Mouse (Mus musculus) mammary gland, adult 2 months (tissue): ENCODE results near the gene Fmnl1. TPM values are rescaled to one million over a fixed set of nuclear protein-coding genes. Genes with fewer than 3 reads are reported as not detected.

Experiments used
- polyA plus RNA-seq: library from polyadenylated mRNA; depleted of rRNA; stranded (reverse); fragments of >200 nt; gene quantifications from 2 replicates; pipeline ENCODE4 v1.2.3, GENCODE M21; 2012; ENCODE audit warnings: low replicate concordance; rRNA removed

Fmnl1 gene
- 48.8 and 86.1 TPM in 2 replicates for polyA plus RNA-seq

DNA sequence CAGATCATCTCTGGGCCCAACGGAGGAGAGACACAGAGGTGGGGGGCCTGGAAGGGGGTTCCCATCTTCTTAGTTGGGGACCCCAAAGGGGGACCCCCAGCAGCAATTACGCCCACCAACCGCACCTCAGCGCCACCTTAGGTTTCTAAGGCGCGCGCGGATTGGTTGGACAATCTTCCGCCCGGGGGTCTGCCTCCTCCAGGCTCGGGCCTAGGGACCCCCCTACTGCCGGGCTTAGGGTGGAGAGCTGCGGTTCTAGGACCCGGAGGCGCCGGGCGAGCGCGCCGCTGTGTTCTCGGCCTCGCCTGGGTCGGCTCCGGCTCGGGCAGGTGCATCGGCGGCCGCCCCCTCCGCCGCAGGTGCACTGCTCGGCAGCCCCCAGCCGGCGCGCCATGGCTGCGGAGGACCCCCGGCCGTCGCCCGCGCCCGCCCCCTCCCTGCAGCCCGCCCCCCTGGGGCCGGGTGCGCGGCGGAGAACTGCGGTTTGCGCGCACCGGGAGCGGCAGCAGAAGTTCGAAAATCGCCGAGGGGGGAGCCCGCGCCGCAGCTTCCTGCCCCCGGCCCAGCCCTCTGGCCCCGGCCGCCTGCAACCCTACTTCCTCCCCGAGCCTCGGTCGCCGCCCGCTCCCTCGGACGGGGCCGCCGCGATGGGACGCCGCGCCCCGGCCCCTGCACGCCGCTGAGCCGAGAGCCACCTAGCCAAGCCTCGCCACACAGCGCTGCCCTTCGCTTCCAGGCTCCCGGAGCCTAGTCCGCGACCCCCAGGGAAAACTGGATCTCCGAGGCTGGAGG is at the start of gene Fmnl1:
Gene Fmnl1 (plus strand): TSS at position 614 of the 792 bp plus-strand sequence.

DNA sequence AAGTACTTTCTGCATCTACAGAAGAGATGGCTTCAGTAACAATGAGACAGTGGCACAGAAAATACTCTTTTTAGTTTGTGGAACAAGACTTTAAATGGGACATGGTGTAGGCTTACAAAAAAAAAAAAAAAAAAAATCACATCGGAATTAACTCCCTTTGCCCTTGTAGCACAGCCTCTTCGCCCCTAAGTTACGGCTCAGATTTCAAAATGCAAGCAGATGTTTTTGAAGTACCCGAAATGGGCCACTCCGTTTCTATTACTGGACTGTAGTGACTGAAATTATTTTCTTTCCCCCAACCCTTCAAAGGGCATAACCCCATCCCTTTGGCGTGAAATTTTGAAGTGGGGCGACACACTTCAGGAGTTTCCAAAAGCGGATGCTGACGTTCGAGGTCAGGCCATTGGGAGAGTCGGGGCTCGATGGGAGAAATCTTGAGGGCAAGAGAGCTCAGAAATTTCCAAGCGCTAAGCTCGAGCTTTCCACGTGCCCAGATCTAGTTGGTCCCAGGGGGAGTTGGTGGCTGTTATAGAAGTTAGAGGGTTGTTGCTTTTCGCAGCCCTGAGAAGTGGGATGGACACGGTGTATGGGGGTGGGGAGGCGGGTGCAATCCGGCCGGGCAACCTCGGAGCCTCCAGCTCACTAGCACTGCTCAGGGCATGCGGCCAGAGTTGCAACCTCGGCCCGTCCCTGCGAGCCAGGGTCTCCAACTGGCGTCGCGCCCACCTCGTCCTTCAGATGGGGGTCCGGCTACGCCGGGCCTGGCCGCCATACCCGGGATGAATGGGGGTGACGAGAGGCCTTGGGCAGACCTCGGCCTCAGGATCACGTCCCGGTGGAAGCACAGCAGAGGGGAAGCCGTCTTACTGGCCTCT is 39.0 kb upstream of the Fmnl1 start, which contains the start of gene Hexim2:
Gene Hexim2 (plus strand): TSS at position 729 of the 875 bp plus-strand sequence.

DNA sequence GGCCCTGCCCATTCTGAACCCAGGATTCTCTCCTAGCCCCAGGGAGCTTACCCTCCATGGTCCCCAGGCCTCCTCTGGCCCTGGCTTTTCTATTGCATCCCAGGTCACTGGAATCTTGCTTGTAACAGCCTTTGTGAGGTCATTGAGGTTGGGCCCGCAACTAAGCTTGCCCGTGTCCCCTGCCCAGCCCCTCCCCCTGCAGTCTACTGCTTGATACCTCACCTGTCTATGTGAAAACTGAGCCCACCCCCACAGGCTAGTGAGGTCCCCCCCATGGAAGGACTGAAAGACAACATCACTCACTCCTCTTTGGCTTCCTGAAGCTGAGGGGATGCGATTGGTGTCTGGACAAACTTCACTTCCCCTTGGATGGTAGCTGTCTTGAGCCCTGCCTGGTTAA is 37.6 kb downstream of the Fmnl1 start, which contains the start of gene 1700023F06Rik:
Gene 1700023F06Rik (minus strand): TSS at position 101 of the 400 bp plus-strand sequence.

DNA sequence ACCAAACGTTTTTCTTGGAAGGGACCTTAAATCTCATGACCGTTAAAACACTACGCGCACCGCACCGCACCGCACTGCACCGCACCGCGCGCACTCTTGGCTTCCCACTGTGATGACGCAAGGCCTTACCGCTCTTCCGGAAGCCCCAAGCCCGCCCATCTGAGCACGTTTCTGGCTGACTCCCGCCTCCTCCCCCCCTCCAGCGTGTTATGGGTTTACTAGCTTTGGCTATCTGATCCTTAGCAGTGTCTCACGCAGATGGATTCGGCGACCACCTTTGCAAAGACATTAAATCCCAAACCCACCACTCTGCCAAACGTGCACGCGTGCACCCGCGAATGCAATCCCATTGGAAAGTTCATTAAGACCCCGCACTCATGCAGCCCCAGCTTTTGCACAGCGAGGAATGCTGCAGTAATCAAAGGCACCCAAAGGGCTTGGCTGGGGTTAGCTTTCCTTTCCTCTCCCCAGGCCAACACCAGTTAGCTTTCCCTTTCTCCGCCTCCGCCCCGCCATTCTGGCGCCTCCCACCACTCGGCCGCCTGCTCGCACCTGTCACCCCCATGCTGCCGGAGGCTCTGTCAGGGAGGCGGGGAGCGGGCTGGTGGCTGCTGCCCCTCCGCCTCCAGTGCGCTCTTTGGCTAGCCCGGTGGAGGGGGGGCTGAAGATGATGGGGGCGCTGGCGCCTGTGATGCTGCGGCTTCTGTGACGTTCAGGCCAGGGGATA is 47.0 kb downstream of the Fmnl1 start, which contains the start of gene Spata32:
Gene Spata32 (minus strand): TSS at position 643 of the 727 bp plus-strand sequence.

Other genes with a start within 250 kb of the Fmnl1 start
- gene Kif18b, start 246.0 kb upstream of the Fmnl1 start, polyA plus RNA-seq = 1.1 and 2.2 TPM in 2 replicates
- 0.13 TPM in 1 of 2 replicates, not detected in the other for gene C1ql1, start 224.4 kb upstream of the Fmnl1 start, polyA plus RNA-seq
- gene Nmt1, start 142.9 kb upstream of the Fmnl1 start, polyA plus RNA-seq = 32.0 and 53.6 TPM in 2 replicates
- gene Dcakd, start 142.8 kb upstream of the Fmnl1 start, polyA plus RNA-seq = 76.9 and 78.1 TPM in 2 replicates
- gene Plcd3, start 69.4 kb upstream of the Fmnl1 start, polyA plus RNA-seq = 27.0 and 29.3 TPM in 2 replicates
- 85.8 and 135 TPM in 2 replicates for gene Acbd4, start 69.4 kb upstream of the Fmnl1 start, polyA plus RNA-seq
- gene Hexim1, start 54.9 kb upstream of the Fmnl1 start, polyA plus RNA-seq = 13.3 and 18.0 TPM in 2 replicates
- gene Hexim2, start 38.7 kb upstream of the Fmnl1 start, polyA plus RNA-seq = 5.1 and 6.1 TPM in 2 replicates
- 0.83 and 2.0 TPM in 2 replicates for gene 1700023F06Rik, start 37.5 kb downstream of the Fmnl1 start, polyA plus RNA-seq
- not detected in 2 replicates for gene Spata32, start 47.3 kb downstream of the Fmnl1 start, polyA plus RNA-seq
- gene Map3k14, start 96.4 kb downstream of the Fmnl1 start, polyA plus RNA-seq = 18.7 and 28.6 TPM in 2 replicates
- gene Arhgap27, start 192.6 kb downstream of the Fmnl1 start, polyA plus RNA-seq = 36.0 and 79.3 TPM in 2 replicates
- 34.5 TPM in 2 replicates for gene Plekhm1, start 241.6 kb downstream of the Fmnl1 start, polyA plus RNA-seq